Mouse (Mus musculus): ENCODE measurements around the gene Padi6. TPM values are rescaled to one million over a fixed set of nuclear protein-coding genes. Genes with fewer than 3 reads are reported as not detected.
A peak's percentile ranks its signal among the peaks of the same experiment; 100 is the strongest.

Padi6 gene
- total RNA-seq, 2 experiments from 2014 or later = not detected

GRCm38 (mm10) chr4:140684141-140684871 lies 58.1 kb downstream of the Padi6 start:
- peak; percentile 61 for DNase-seq

- DNase-seq = no peak
Observed at GRCm38 (mm10) chr4:140683608-140684007, 58.8 kb downstream of the Padi6 start.

GRCm38 (mm10) chr4:140680731-140681397 lies 61.6 kb downstream of the Padi6 start:
- DNase-seq = no peak

- peak; percentile 66 for DNase-seq
Observed at GRCm38 (mm10) chr4:140679723-140680380, 62.6 kb downstream of the Padi6 start.

- DNase-seq = no peak
Observed at GRCm38 (mm10) chr4:140679038-140679437, 63.4 kb downstream of the Padi6 start.

Small RNAs within 50 kb of the gene (microRNA-seq; reads per million reads assigned to microRNA genes)
- gene Gm23045 (ENCODE audit: borderline replicate concordance in 2 of 2) (0 reads per million in 2 experiments), gene Gm25951 (ENCODE audit: borderline replicate concordance in 2 of 2) (0 reads per million in 2 experiments)

Other genes with a start within 250 kb of the Padi6 start
- gene Arhgef10l, start 76.6 kb downstream of the Padi6 start, total RNA-seq (2021) = 10 to 100 TPM; 36.2 to 51.3 TPM
- gene Rcc2, start 42.1 kb downstream of the Padi6 start, total RNA-seq (2021) = 1 to 10 TPM; 8.4 to 9.8 TPM
- gene Padi4, start 31.6 kb upstream of the Padi6 start, total RNA-seq (2021) = under 1 TPM; 0.10 to 0.11 TPM
- gene Padi3, start 68.0 kb upstream of the Padi6 start, total RNA-seq (2021) = 1 to 10 TPM; 1.8 to 3.1 TPM
- under 1 TPM; 0.08 to 0.11 TPM for gene Padi1, start 103.1 kb upstream of the Padi6 start, total RNA-seq (2021)
- gene Padi2, start 163.7 kb upstream of the Padi6 start, total RNA-seq (2021) = 100 to 1,000 TPM; 148 to 165 TPM
- gene Sdhb, start 218.6 kb upstream of the Padi6 start, total RNA-seq (2021) = 100 to 1,000 TPM; 613 to 621 TPM
- gene Atp13a2, start 244.2 kb upstream of the Padi6 start, total RNA-seq (2021) = 10 to 100 TPM; 16.4 to 18.2 TPM